Mouse (Mus musculus) ES-E14 (cell line): ENCODE measurements around the gene Uhrf1bp1l.

Experiments
- CHD2 ChIP-seq: IDR thresholded peaks from 2 replicates; pipeline ENCODE4 v1.6.1; 2014; ENCODE audit warnings: mild to moderate bottlenecking, low read depth, low read length, inconsistent platforms
- HCFC1 ChIP-seq: IDR thresholded peaks from 2 replicates; pipeline ENCODE4 v1.6.1; 2012; ENCODE audit warnings: low read length, inconsistent platforms, borderline replicate concordance; ENCODE audit not compliant: insufficient read depth
- MAFK ChIP-seq: IDR thresholded peaks from 2 replicates; pipeline ENCODE4 v1.6.1; 2014; ENCODE audit warnings: mild to moderate bottlenecking, low read depth, low read length, inconsistent platforms; ENCODE audit not compliant: insufficient read depth
- ZC3H11A ChIP-seq: IDR thresholded peaks from 2 replicates; pipeline ENCODE4 v1.6.1; 2012; ENCODE audit warnings: low read depth, mild to moderate bottlenecking, inconsistent platforms, low read length, borderline replicate concordance

DNA sequence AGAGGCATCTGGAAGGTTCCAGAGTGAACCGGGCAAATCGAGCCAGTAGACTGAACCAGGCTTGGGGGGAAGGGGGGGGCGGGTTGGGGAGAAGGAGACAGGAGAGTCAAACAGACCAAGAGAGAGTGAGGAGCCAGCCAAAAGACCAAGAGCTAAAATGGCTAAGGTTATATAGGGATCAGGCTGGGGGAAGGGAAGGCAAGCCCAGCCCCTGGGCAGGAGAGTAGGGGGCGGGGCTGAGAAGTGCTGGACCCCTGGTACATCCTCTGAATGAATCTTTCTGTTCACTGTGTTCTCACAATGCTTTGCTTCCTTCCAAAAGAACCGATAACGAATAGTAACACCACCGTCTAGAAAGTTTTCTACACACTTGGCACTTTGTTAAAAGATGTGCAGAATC, 5.1 kb upstream of the Uhrf1bp1l start:
- TF ChIP-seq CHD2 (no peak), HCFC1 (no peak), MAFK (no peak), ZC3H11A (no peak)
